Mouse (Mus musculus) limb, embryonic 10.5 days (tissue): Measurements from ENCODE around the gene Gkap1. TPM values are rescaled to one million over a fixed set of nuclear protein-coding genes. Genes with fewer than 3 reads are reported as not detected.

Experiments used
- DNase-seq: peaks from one replicate; pipeline ENCODE4 v3.0.0-alpha.2; 2017; ENCODE audit warnings: low spot score
- H3K27ac ChIP-seq: fragments of 300-500 bp; sonication (generic); 2 replicates; pipeline ENCODE4 v1.5.1; 2016; ENCODE audit warnings: mild to moderate bottlenecking
- H3K27me3 ChIP-seq: fragments of 300-500 bp; sonication (generic); 2 replicates; pipeline ENCODE4 v1.6.1; 2016; ENCODE audit warnings: low read depth, mild to moderate bottlenecking; ENCODE audit not compliant: poor library complexity, severe bottlenecking
- H3K36me3 ChIP-seq: fragments of 300-500 bp; sonication (generic); 2 replicates; pipeline ENCODE4 v1.6.1; 2016; ENCODE audit warnings: mild to moderate bottlenecking, moderate library complexity
- H3K4me1 ChIP-seq: fragments of 300-500 bp; sonication (generic); 2 replicates; pipeline ENCODE4 v1.6.1; 2016
- H3K4me3 ChIP-seq: fragments of 300-500 bp; sonication (generic); 2 replicates; pipeline ENCODE4 v1.5.1; 2016; ENCODE audit warnings: mild to moderate bottlenecking, moderate library complexity
- H3K9me3 ChIP-seq: fragments of 300-500 bp; sonication (generic); replicated peaks from 2 replicates; pipeline ENCODE4 v1.6.1; 2016; ENCODE audit warnings: mild to moderate bottlenecking
- WGBS: fragments of 180-500 bp; shearing (Covaris S2); methylation state at CpG from one replicate; pipeline ENCODE4 v1.1.7; 2016; 5-methylcytosine and 5-hydroxymethylcytosine counted together
- polyA plus RNA-seq: library from polyadenylated mRNA; unstranded; fragments of >200 nt; fragmentation: Nextera tagmentation; extraction: Ambion mirVana; gene quantifications from 2 replicates; pipeline ENCODE4 v1.2.1, GENCODE M21; 2016

Gkap1 gene
- polyA plus RNA-seq, 1 experiment from 2014 or later = 12.8 TPM

GRCm38 (mm10) chr13:58236536-58236935 lies 39.0 kb downstream of the Gkap1 start:
- H3K9me3 ChIP-seq = no peaks in the 10 kb centered on the region
- H3K36me3 ChIP-seq = 0 out of 2 replicates have a peak, but pooled peaks cover 5% of the 10 kb centered on the region
- no peak for DNase-seq
- H3K4me1 ChIP-seq = no peaks in the 10 kb centered on the region
- 92% methylated on average over 7 of the region's 7 CpGs for WGBS
- H3K27ac ChIP-seq = no peak overlapping the region
- no peak overlapping the region for H3K4me3 ChIP-seq
- H3K27me3 ChIP-seq = no peaks in the 10 kb centered on the region

GRCm38 (mm10) chr13:58232611-58233010 lies 42.9 kb downstream of the Gkap1 start:
- Histone ChIP-seq H3K4me1 (no peaks in the 10 kb centered on the region), H3K4me3 (no peak overlapping the region), H3K9me3 (no peaks in the 10 kb centered on the region), H3K36me3 (0 out of 2 replicates have a peak, but pooled peaks cover 2% of the 10 kb centered on the region), H3K27me3 (no peaks in the 10 kb centered on the region), H3K27ac (no peak overlapping the region)
- WGBS = 48% methylated on average over 5 of the region's 5 CpGs
- peak; percentile 33 for DNase-seq

- no peaks in the 10 kb centered on the region for H3K27me3 ChIP-seq
- H3K27ac ChIP-seq = no peak overlapping the region
- DNase-seq = no peak
- no peaks in the 10 kb centered on the region for H3K9me3 ChIP-seq
- H3K4me1 ChIP-seq = no peaks in the 10 kb centered on the region
- 0 out of 2 replicates have a peak, but pooled peaks cover 2% of the 10 kb centered on the region for H3K36me3 ChIP-seq
- H3K4me3 ChIP-seq = no peak overlapping the region
- 91% methylated on average over 8 of the region's 8 CpGs for WGBS
These were observed 43.4 kb downstream of the Gkap1 start for GRCm38 (mm10) chr13:58232070-58232469.

- Histone ChIP-seq H3K27ac (no peak overlapping the region), H3K9me3 (no peaks in the 10 kb centered on the region), H3K27me3 (no peaks in the 10 kb centered on the region), H3K4me1 (no peaks in the 10 kb centered on the region), H3K36me3 (no peaks in the 10 kb centered on the region), H3K4me3 (no peak overlapping the region)
- no peak for DNase-seq
- 91% methylated on average over 2 of the region's 2 CpGs for WGBS
These were observed 46.9 kb downstream of the Gkap1 start for GRCm38 (mm10) chr13:58228624-58229023.

- WGBS = 76% methylated on average over 8 of the region's 8 CpGs
- no peaks in the 10 kb centered on the region for H3K4me1 ChIP-seq
- DNase-seq = no peak
- H3K9me3 ChIP-seq = no peaks in the 10 kb centered on the region
- H3K36me3 ChIP-seq = no peaks in the 10 kb centered on the region
- no peak overlapping the region for H3K27ac ChIP-seq
- no peaks in the 10 kb centered on the region for H3K27me3 ChIP-seq
- no peak overlapping the region for H3K4me3 ChIP-seq
These were observed 49.8 kb downstream of the Gkap1 start for GRCm38 (mm10) chr13:58225694-58226093.

- H3K36me3 ChIP-seq = no peaks in the 10 kb centered on the region
- no peak for DNase-seq
- H3K4me3 ChIP-seq = no peak overlapping the region
- no peak overlapping the region for H3K27ac ChIP-seq
- peaks cover 7% of the 10 kb centered on the region for H3K4me1 ChIP-seq
- WGBS = 86% methylated on average over 3 of the region's 3 CpGs
- no peaks in the 10 kb centered on the region for H3K27me3 ChIP-seq
- H3K9me3 ChIP-seq = no peaks in the 10 kb centered on the region
These were observed 55.3 kb downstream of the Gkap1 start for GRCm38 (mm10) chr13:58220206-58220605.

GRCm38 (mm10) chr13:58217536-58217935 lies 58.0 kb downstream of the Gkap1 start:
- no peaks in the 10 kb centered on the region for H3K9me3 ChIP-seq
- H3K27ac ChIP-seq = no peak overlapping the region
- no peaks in the 10 kb centered on the region for H3K27me3 ChIP-seq
- no peak overlapping the region for H3K4me3 ChIP-seq
- H3K36me3 ChIP-seq = peaks cover 5% of the 10 kb centered on the region; the same call in 1 of the 2 replicates
- peaks cover 23% of the 10 kb centered on the region for H3K4me1 ChIP-seq
- no peak for DNase-seq
- WGBS = 95% methylated on average over 2 of the region's 2 CpGs

- 92% methylated on average over 9 of the region's 9 CpGs for WGBS
- no peak for DNase-seq
- H3K27me3 ChIP-seq = no peaks in the 10 kb centered on the region
- peaks cover 23% of the 10 kb centered on the region for H3K4me1 ChIP-seq
- H3K36me3 ChIP-seq = peaks cover 8% of the 10 kb centered on the region; the same call in 1 of the 2 replicates
- H3K4me3 ChIP-seq = peak overlapping the region; percentile 99
- 0 out of 2 replicates have a peak overlapping the region, but pooled peaks have one; percentile 98 for H3K27ac ChIP-seq
- no peaks in the 10 kb centered on the region for H3K9me3 ChIP-seq
These were observed 59.1 kb downstream of the Gkap1 start for GRCm38 (mm10) chr13:58216395-58216794.

- WGBS = 4% methylated on average over 62 of the region's 62 CpGs
- peak; percentile 91 for DNase-seq
- H3K4me3 ChIP-seq = peak within 1 kb of the TSS; percentile 99
- no peaks in the 10 kb centered on the region for H3K9me3 ChIP-seq
- H3K4me1 ChIP-seq = peaks cover 23% of the 10 kb centered on the region
- H3K27me3 ChIP-seq = no peaks in the 10 kb centered on the region
- H3K36me3 ChIP-seq = peaks cover 8% of the 10 kb centered on the region; the same call in 1 of the 2 replicates
- H3K27ac ChIP-seq = peak within 1 kb of the TSS; percentile 98
These were observed 59.7 kb downstream of the Gkap1 start, which contains the start of gene Ubqln1 for GRCm38 (mm10) chr13:58215592-58216341. Ubqln1 (minus strand) TSS chr13:58215653.

- Histone ChIP-seq H3K27ac (peak overlapping the region; percentile 98), H3K27me3 (no peaks in the 10 kb centered on the region), H3K4me3 (peak overlapping the region; percentile 99), H3K4me1 (peaks cover 23% of the 10 kb centered on the region), H3K36me3 (peaks cover 8% of the 10 kb centered on the region; the same call in 1 of the 2 replicates), H3K9me3 (no peaks in the 10 kb centered on the region)
- DNase-seq = no peak
- 1% methylated on average over 43 of the region's 48 CpGs for WGBS
These were observed 60.3 kb downstream of the Gkap1 start for GRCm38 (mm10) chr13:58215253-58215591.

GRCm38 (mm10) chr13:58214346-58215252 lies 60.9 kb downstream of the Gkap1 start:
- peaks cover 8% of the 10 kb centered on the region; the same call in 1 of the 2 replicates for H3K36me3 ChIP-seq
- H3K27me3 ChIP-seq = no peaks in the 10 kb centered on the region
- peak overlapping the region; percentile 99 for H3K4me3 ChIP-seq
- peak overlapping the region; percentile 98 for H3K27ac ChIP-seq
- no peaks in the 10 kb centered on the region for H3K9me3 ChIP-seq
- H3K4me1 ChIP-seq = peaks cover 23% of the 10 kb centered on the region
- WGBS = 4% methylated on average over 49 of the region's 49 CpGs
- peak; percentile 47 for DNase-seq

GRCm38 (mm10) chr13:58213801-58214200 lies 61.7 kb downstream of the Gkap1 start:
- H3K27ac ChIP-seq = no peak overlapping the region
- no peaks in the 10 kb centered on the region for H3K9me3 ChIP-seq
- H3K36me3 ChIP-seq = peaks cover 8% of the 10 kb centered on the region; the same call in 1 of the 2 replicates
- peak overlapping the region; percentile 99 for H3K4me3 ChIP-seq
- no peaks in the 10 kb centered on the region for H3K27me3 ChIP-seq
- no peak for DNase-seq
- H3K4me1 ChIP-seq = peaks cover 23% of the 10 kb centered on the region
- WGBS = 80% methylated on average over 8 of the region's 8 CpGs

- 86% methylated on average over 2 of the region's 2 CpGs for WGBS
- Histone ChIP-seq H3K36me3 (peaks cover 8% of the 10 kb centered on the region; the same call in 1 of the 2 replicates), H3K27me3 (no peaks in the 10 kb centered on the region), H3K4me3 (no peak overlapping the region), H3K27ac (no peak overlapping the region), H3K9me3 (no peaks in the 10 kb centered on the region), H3K4me1 (peaks cover 23% of the 10 kb centered on the region)
- no peak for DNase-seq
These were observed 63.0 kb downstream of the Gkap1 start for GRCm38 (mm10) chr13:58212530-58212929.
